Mouse (Mus musculus): Measurements from ENCODE around the gene Arhgap15. TPM values are rescaled to one million over a fixed set of nuclear protein-coding genes. Genes with fewer than 3 reads are reported as not detected.

Gene Arhgap15
- total RNA-seq, 2 experiments from 2014 or later, result 12.0 to 15.2 TPM

- peak in 1 of 2 experiments; percentile 34 for DNase-seq (ENCODE audit: low spot score in 2 of 2)
Observed at GRCm38 (mm10) chr2:44104282-44105197, 355.9 kb downstream of the Arhgap15 start.

- DNase-seq (ENCODE audit: low spot score in 2 of 2), result no peak
Observed at GRCm38 (mm10) chr2:44105198-44105555, 356.6 kb downstream of the Arhgap15 start.

- DNase-seq (ENCODE audit: low spot score in 2 of 2), result peak in 1 of 2 experiments; percentile 21
Observed at GRCm38 (mm10) chr2:44106359-44106758, 357.7 kb downstream of the Arhgap15 start.

- DNase-seq (ENCODE audit: low spot score in 2 of 2), result no peak
Observed at GRCm38 (mm10) chr2:44111276-44111675, 362.7 kb downstream of the Arhgap15 start.

GRCm38 (mm10) chr2:44112990-44113798 lies 364.6 kb downstream of the Arhgap15 start:
- no peak for DNase-seq (ENCODE audit: low spot score in 2 of 2)

GRCm38 (mm10) chr2:44114296-44114695 lies 365.7 kb downstream of the Arhgap15 start:
- DNase-seq (ENCODE audit: low spot score in 2 of 2), result no peak

- no peak for DNase-seq (ENCODE audit: low spot score in 2 of 2)
Observed at GRCm38 (mm10) chr2:44121162-44121561, 372.5 kb downstream of the Arhgap15 start.

- DNase-seq (ENCODE audit: low spot score in 2 of 2), result no peak
Observed at GRCm38 (mm10) chr2:44123246-44123645, 374.6 kb downstream of the Arhgap15 start.

- DNase-seq (ENCODE audit: low spot score in 2 of 2), result no peak
Observed at GRCm38 (mm10) chr2:44124093-44124492, 375.5 kb downstream of the Arhgap15 start.

GRCm38 (mm10) chr2:44124683-44125082 lies 376.1 kb downstream of the Arhgap15 start:
- no peak for DNase-seq (ENCODE audit: low spot score in 2 of 2)

- DNase-seq (ENCODE audit: low spot score in 2 of 2), result no peak
Observed at GRCm38 (mm10) chr2:44126044-44126695, 377.5 kb downstream of the Arhgap15 start.

GRCm38 (mm10) chr2:44129533-44129932 lies 380.9 kb downstream of the Arhgap15 start:
- no peak for DNase-seq (ENCODE audit: low spot score in 2 of 2)

GRCm38 (mm10) chr2:44131271-44131670 lies 382.6 kb downstream of the Arhgap15 start:
- DNase-seq (ENCODE audit: low spot score in 2 of 2), result peak; percentile 48 to 60

- DNase-seq (ENCODE audit: low spot score in 2 of 2), result peak in 1 of 2 experiments; percentile 24
Observed at GRCm38 (mm10) chr2:44134796-44135195, 386.2 kb downstream of the Arhgap15 start.

GRCm38 (mm10) chr2:44140455-44140854 lies 391.8 kb downstream of the Arhgap15 start:
- DNase-seq (ENCODE audit: low spot score in 2 of 2), result no peak

GRCm38 (mm10) chr2:44142152-44142551 lies 393.5 kb downstream of the Arhgap15 start:
- DNase-seq (ENCODE audit: low spot score in 2 of 2), result no peak

GRCm38 (mm10) chr2:44142611-44143010 lies 394.0 kb downstream of the Arhgap15 start:
- DNase-seq (ENCODE audit: low spot score in 2 of 2), result no peak

- DNase-seq (ENCODE audit: low spot score in 2 of 2), result no peak
Observed at GRCm38 (mm10) chr2:44146124-44146981, 397.7 kb downstream of the Arhgap15 start.

- no peak for DNase-seq (ENCODE audit: low spot score in 2 of 2)
Observed at GRCm38 (mm10) chr2:44147486-44147885, 398.9 kb downstream of the Arhgap15 start.

GRCm38 (mm10) chr2:44147971-44148370 lies 399.3 kb downstream of the Arhgap15 start:
- no peak for DNase-seq (ENCODE audit: low spot score in 2 of 2)
